Mouse (Mus musculus): ENCODE results near the gene Nmral1. TPM values are rescaled to one million over a fixed set of nuclear protein-coding genes. Genes with fewer than 3 reads are reported as not detected.
"Not testable (repeated sequence)": the region's sequence is repeated elsewhere in the genome, so short reads cannot be mapped to it uniquely, and the experiment has no call there.

The Nmral1 gene
- total RNA-seq (2022): 1 to 10 TPM; 2.3 to 9.0 (median 4.8) TPM

DNA sequence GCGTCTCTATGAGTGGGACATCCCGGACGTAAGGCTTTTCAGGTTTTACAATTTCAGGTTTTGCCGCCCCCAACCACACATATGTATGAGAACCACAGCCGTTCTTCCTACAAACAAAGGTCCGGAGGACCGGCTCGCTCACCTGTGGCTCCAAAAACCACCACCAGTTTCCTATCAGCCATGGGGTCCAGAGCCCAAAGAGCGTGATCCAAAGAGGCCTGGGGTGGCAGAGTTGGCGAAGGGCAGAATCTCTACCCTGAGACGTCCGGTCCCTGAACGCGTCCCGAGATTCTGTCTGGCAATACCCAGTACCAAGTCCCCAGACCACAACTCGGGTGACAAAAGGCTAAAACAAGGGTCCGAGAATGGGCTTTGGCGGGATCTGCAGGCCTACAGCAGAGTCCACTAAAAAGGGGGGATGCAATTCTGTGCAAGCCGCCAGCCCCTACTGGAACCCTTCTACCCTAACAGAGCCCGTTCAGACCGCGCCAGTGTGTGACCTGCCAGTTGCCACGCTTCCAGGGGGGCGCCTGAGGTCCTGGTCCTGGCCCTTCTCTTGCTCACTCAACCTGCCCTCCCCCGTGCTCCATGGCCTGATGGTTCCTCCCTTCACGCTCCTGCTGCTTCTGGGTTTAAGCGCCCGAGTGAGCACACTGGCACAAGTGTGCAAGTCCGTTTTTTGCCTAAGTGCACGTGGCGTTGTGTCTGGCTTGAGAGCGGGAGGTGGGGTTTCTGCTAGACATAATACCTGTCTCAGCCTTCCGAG is at the start of gene Nmral1:
Gene Nmral1 (minus strand): TSS at position 604 of the 766 bp plus-strand sequence.
- peak; percentile 23 for DNase-seq

- no peak for DNase-seq
Observed at GRCm38 (mm10) chr16:4768719-4769118, 49.6 kb upstream of the Nmral1 start.

- no peak for DNase-seq
Observed at GRCm38 (mm10) chr16:4767012-4767790, 48.0 kb upstream of the Nmral1 start.

GRCm38 (mm10) chr16:4765852-4766251 is 46.7 kb upstream of the Nmral1 start:
- no peak for DNase-seq

DNA sequence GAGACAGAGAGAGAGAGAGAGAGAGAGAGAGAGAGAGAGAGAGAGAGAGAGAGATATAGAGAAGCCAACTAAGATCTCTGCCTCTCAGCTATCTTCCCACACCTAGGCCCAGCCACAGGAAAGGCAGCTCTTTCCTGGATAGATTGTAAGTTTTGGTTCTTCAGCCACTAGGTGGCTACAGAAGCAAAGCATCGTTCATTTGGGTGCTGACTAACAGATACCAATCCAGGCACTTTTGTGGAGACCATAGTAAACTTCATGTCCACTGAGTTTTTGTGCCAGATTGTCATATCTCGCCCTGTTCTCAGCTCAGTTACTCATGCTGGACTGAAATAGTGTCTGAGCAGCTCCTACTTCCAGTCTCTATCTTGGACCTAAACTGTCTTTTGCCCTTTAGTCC is 44.1 kb upstream of the Nmral1 start:
- DNase-seq: no peak

- DNase-seq: no peak
Observed at GRCm38 (mm10) chr16:4762437-4762836, 43.3 kb upstream of the Nmral1 start.

DNA sequence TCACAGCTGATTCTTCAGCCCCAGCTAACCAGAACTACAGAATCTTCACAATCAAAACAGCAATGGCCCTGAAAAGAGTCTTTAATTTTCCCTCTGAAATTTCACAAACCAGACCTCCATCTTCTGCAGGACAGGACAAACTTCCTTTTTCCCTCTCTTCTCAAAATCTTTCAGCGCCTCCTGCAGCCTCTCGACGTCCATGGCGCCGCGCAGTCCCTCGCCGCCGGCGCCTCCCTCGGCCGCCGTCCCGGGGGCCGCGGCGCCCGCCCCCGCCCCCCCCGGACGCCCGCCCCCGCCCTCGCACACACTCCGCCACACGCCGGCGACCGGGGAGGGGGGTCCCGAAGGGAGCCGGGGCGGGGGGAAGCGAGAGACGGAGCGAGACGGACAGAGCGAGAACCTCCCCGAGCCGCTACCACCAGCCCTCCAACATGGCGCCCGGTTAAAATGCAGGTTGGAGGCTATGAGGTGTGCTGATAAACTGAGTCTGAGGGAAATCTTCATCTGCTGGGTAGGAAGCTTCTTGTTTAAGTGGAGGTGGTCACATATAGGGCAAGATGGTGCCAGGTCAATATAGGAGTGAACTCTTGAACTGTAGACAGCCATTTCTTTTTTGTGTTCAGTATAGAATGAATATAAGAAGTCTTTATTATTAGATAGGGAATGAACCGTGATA is 37.6 kb upstream of the Nmral1 start:
- not testable (repeated sequence) for DNase-seq

GRCm38 (mm10) chr16:4754045-4754444 is 34.9 kb upstream of the Nmral1 start:
- DNase-seq: no peak

- no peak for DNase-seq
Observed at GRCm38 (mm10) chr16:4752155-4752554, 33.0 kb upstream of the Nmral1 start.

GRCm38 (mm10) chr16:4742186-4742585 is 23.0 kb upstream of the Nmral1 start:
- no peak for DNase-seq

DNA sequence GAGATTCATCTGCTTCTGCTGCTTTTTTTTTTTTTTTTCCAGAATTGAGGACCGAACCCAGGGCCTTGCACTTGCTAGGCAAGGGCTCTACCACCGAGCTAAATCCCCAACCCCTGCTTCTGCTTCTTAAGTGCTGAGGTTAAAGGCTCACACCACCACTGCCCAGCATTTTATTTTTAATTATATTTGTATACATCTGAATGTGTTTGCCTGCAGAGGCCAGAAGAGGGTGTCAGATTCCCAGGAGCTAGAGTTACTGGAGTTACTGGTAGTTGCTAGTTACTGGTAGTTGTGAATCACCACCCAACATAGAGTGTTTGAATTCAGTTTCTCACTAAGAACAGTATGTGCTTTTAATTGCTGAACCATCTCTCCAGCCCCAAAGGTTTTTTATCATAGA is 20.8 kb upstream of the Nmral1 start:
- no peak for DNase-seq

DNA sequence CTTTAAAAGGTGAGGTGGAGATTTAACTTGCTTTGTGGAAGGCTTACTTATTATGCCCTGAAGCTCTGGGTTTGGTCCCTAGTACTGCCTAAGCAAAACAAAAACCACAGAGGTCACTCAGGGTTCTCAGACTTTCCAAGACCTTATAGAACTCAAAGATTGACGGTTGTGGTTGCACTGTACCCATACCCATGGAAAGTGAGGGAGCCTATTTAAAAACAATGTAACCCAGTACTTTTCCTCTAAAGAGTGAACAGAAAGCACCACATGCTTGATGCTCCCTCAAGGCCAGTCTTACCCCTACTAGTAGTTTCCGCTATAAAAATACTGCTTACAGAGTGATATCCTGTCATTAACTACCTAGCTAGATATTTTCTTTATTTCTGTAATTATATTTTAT is 17.1 kb upstream of the Nmral1 start:
- DNase-seq: no peak

DNA sequence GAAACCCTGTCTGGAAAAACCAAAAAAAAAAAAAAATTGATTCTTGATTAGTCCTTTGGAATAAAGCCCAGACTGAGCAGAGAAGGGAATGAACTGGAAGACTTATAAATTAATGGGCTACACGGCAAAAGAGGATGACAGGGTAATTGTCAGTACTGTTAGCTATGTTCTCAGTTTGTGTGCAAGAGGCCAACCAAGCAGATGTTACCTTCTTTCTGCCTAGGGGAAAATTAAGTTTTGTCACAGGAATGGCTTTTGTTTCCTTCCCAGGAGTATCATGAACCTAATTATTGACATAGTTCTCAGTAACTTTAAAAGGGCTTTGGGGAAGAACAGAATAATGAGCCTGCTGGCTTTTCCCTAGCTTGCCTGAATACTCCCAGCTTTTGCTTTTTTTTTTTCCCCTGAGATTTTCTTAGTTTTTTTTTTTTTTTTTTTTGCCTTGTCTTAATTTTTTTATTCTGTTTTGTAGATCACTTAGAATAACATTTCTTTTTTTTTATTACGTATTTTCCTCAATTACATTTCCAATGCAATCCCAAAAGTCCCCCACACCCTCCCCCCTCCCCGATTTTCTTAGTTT is 11.7 kb upstream of the Nmral1 start:
- DNase-seq: no peak

DNA sequence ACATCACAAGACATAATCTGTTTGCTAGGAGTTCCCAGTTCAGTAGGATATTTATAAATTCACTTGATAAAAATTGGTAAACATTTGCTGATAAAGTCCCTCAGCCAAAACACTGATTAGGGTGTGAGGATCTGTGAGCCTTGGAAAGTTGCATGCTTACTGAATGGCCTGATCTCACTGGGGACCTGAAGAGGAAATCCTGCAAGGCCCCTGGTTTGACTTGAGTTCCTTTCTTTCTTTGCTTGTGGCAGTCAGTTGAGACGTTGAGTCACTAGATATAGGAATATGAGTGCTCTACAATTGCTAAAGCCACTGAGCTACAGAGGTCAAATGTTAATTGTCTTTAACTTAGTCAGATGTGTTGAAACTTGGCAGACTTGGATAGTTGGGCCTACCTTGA is 8.8 kb upstream of the Nmral1 start:
- no peak for DNase-seq

DNA sequence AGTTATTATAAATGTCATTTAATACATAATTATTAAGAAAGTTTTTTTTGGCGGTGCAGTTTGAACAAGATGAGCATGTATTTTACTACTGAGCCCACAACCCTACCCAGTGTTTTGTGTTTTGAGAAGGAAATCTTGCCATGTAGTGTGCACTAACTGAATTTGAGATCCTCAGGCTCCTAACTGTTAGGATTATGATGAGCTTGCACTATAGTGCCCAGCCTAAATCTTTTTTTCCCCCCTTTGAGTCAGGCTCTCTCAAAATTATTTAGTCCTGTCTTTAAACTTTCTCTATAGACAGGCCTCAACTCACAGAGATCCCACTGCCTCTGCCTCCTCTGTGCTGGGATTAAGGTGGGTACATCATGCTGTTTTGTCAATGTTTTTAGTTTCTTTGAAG is 8.4 kb upstream of the Nmral1 start:
- no peak for DNase-seq

GRCm38 (mm10) chr16:4726528-4727128 is 7.5 kb upstream of the Nmral1 start:
- DNase-seq: peak; percentile 41

DNA sequence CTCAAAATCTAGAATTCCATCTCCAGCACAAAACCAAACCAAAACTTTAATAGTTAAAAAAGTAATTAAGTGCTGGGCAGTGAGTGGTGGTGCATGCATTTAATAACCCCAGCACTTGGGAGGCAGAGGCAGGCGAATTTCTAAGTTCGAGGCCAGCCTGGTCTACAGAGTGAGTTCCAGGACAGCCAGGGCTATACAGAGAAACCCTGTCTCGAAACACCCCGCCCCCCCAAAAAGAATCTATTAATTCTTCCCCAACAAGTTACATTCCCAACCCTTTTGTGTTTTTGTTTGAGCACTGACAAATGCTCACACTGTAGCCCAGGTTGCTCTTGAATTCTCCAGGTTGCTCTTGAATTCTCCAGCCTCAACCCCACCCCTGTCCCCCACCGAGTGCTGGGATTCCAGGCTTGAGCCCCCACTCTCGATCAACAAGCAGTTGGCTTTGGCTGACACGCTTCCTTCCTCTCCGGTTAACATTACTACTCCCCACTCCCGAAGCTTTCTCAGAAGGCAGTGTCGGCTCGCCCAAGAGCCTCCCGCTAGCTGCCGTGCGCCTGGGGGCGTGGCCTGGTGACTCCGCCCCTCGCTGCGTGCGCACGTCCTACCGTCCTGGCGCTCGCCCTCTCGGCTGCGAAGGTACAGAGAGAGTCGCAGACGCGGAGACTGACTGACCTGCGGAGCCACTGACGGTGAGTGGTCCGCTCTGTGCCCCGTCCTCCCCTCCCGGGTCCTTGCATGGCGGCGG is 6.8 kb upstream of the Nmral1 start, which contains the start of gene Hmox2:
Gene Hmox2 (plus strand): TSS at position 582 of the 748 bp plus-strand sequence.
- peak; percentile 91 for DNase-seq

- DNase-seq: no peak
Observed at GRCm38 (mm10) chr16:4725266-4725665, 6.1 kb upstream of the Nmral1 start.

GRCm38 (mm10) chr16:4722915-4723209 is 3.7 kb upstream of the Nmral1 start:
- DNase-seq: no peak

DNA sequence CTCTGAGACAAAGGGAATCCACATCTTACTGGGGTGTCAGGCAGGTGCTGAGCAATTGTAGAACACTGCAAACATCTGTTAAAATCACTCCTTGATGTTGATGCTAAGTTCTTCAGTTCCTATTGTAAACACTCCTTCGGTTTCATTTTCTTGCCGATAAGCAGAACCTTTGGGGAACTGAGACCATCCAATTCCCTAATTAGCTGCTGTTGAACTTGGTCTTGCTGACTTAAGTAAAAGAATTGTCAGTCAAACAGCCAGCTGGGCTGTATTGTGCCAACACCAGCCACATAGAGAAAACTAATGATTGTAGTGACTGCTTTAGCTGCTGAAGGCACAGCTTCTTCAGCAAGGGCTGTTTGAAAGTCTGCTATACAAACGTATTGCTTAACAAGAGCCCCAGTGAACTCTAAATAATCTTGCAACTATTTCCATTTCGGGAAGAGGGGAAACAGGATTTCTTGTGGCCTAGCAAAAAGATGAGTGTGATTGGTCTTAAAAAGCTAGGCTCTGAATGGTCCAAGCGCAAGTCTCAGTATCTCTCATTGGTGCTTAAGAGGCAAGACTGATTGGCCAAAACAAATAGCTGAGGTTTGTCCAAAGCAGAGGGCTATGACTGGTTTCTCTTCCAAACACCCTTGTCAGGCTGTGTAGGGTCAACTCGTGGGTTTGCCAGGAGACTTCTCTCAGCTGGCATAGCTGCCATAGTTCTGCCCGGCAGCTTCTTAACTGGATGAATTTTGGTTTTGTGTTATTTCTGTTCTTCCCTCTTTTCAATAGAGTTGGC is 3.2 kb upstream of the Nmral1 start:
- DNase-seq: no peak

DNA sequence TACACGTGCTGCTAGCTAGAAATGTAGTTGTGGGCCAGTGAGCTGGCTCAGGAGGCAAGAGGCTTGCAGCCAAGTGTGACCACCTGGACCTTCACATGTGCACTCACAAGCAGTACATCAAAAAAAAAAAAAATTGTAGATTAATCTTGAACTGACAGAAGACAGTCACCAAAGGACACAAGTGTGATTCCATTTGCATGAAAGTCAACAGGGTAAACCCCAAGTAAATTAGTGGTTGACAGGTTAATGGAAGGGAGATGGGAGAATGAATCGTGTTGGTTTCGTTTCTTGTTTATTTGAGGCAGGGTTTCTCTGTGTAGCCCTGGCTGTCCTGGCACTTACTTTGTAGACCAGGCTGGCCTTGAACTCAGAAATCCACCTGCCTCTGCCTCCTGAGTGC is 1.3 kb downstream of the Nmral1 start:
- no peak for DNase-seq

All from adrenal gland, adult 8-10 months (tissue).